Mouse (Mus musculus) cerebellum, adult 2 months (tissue): ENCODE data around the gene Meig1.

Experiments
- CTCF ChIP-seq: fragments of 200-500 bp; IDR thresholded peaks from 2 replicates; pipeline ENCODE4 v1.5.1; 2011; ENCODE audit warnings: low read depth, mild to moderate bottlenecking, control low read depth, low read length, moderate library complexity, borderline replicate concordance; ENCODE audit not compliant: insufficient read depth
- POLR2A ChIP-seq: fragments of 200-500 bp; IDR thresholded peaks from 2 replicates; pipeline ENCODE4 v1.6.1; 2011; ENCODE audit warnings: low read length, control low read depth, borderline replicate concordance; ENCODE audit not compliant: insufficient read depth

DNA sequence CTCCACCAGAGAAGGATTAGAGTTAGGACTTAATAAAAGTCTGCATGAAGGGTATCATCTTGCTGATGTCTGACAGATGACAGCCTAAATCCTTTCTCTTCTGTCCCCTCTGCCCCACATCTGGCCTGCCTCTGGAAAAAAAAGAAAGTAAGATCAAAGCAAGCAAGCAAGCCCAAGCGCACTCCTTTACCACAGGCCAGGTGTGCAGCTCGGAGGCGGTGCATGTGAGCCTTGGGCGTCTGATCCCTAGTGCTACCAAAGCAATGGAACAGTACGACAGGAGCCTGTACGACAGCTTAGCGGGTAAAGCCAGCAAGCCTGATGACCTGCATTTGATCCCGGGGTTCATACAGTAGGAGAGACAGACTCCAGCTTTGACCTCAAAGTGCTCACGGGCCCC is 8.5 kb upstream of the Meig1 start:
- TF ChIP-seq CTCF: no peak
- no peak for TF ChIP-seq POLR2A
